Mouse (Mus musculus): ENCODE data around the gene St3gal3. TPM values are rescaled to one million over a fixed set of nuclear protein-coding genes. Genes with fewer than 3 reads are reported as not detected.

The St3gal3 gene
- polyA plus RNA-seq, 1 experiment: 19.3 TPM

- TF ChIP-seq CTCF (IDR thresholded peaks at IDR 0.05; ENCODE audit: borderline replicate concordance, control insufficient read depth, extremely low read depth, insufficient read depth, low read length, poor library complexity): no peak
- no peak for TF ChIP-seq POLR2A (IDR thresholded peaks at IDR 0.05; ENCODE audit: control insufficient read depth, extremely low read depth, insufficient read depth, low read length, poor library complexity)
- no peaks in the 10 kb centered on the region for H3K4me1 ChIP-seq (replicated peaks; ENCODE audit: control insufficient read depth, insufficient read depth, low read length)
- DNase-seq: no peak
- WGBS: 92% methylated on average over 13 of the region's 13 CpGs
- no peak overlapping the region for H3K27ac ChIP-seq (ENCODE audit: control insufficient read depth, insufficient read depth, low read length)
- no peak overlapping the region for H3K4me3 ChIP-seq (ENCODE audit: control insufficient read depth, insufficient read depth, low read length)
- H3K27me3 ChIP-seq (ENCODE audit: control insufficient read depth, insufficient read depth, low read length): no peaks in the 10 kb centered on the region
- H3K36me3 ChIP-seq (ENCODE audit: control insufficient read depth, insufficient read depth, low read length): no peaks in the 10 kb centered on the region
Observed at GRCm38 (mm10) chr4:118109649-118110048, 25.1 kb downstream of the St3gal3 start.

- DNase-seq: no peak
- H3K36me3 ChIP-seq (ENCODE audit: control insufficient read depth, insufficient read depth, low read length): no peaks in the 10 kb centered on the region
- no peaks in the 10 kb centered on the region for H3K27me3 ChIP-seq (ENCODE audit: control insufficient read depth, insufficient read depth, low read length)
- no peak overlapping the region for H3K4me3 ChIP-seq (ENCODE audit: control insufficient read depth, insufficient read depth, low read length)
- H3K27ac ChIP-seq (ENCODE audit: control insufficient read depth, insufficient read depth, low read length): no peak overlapping the region
- 92% methylated on average over 7 of the region's 7 CpGs for WGBS
- no peaks in the 10 kb centered on the region for H3K4me1 ChIP-seq (replicated peaks; ENCODE audit: control insufficient read depth, insufficient read depth, low read length)
- no peak for TF ChIP-seq POLR2A (IDR thresholded peaks at IDR 0.05; ENCODE audit: control insufficient read depth, extremely low read depth, insufficient read depth, low read length, poor library complexity)
- no peak for TF ChIP-seq CTCF (IDR thresholded peaks at IDR 0.05; ENCODE audit: borderline replicate concordance, control insufficient read depth, extremely low read depth, insufficient read depth, low read length, poor library complexity)
Observed at GRCm38 (mm10) chr4:118108779-118109178, 25.9 kb downstream of the St3gal3 start.

- Histone ChIP-seq H3K27me3 (ENCODE audit: control insufficient read depth, insufficient read depth, low read length) (no peaks in the 10 kb centered on the region), H3K4me1 (replicated peaks; ENCODE audit: control insufficient read depth, insufficient read depth, low read length) (no peaks in the 10 kb centered on the region), H3K4me3 (ENCODE audit: control insufficient read depth, insufficient read depth, low read length) (no peak overlapping the region), H3K36me3 (ENCODE audit: control insufficient read depth, insufficient read depth, low read length) (no peaks in the 10 kb centered on the region), H3K27ac (ENCODE audit: control insufficient read depth, insufficient read depth, low read length) (no peak overlapping the region)
- DNase-seq: no peak
- TF ChIP-seq CTCF (IDR thresholded peaks at IDR 0.05; ENCODE audit: borderline replicate concordance, control insufficient read depth, extremely low read depth, insufficient read depth, low read length, poor library complexity) (no peak), POLR2A (IDR thresholded peaks at IDR 0.05; ENCODE audit: control insufficient read depth, extremely low read depth, insufficient read depth, low read length, poor library complexity) (no peak)
- 97% methylated on average over 3 of the region's 3 CpGs for WGBS
Observed at GRCm38 (mm10) chr4:118105256-118106053, 29.3 kb downstream of the St3gal3 start.

GRCm38 (mm10) chr4:118103280-118103830, 31.4 kb downstream of the St3gal3 start:
- no peak overlapping the region for H3K4me3 ChIP-seq (ENCODE audit: control insufficient read depth, insufficient read depth, low read length)
- H3K36me3 ChIP-seq (ENCODE audit: control insufficient read depth, insufficient read depth, low read length): no peaks in the 10 kb centered on the region
- no peak for TF ChIP-seq POLR2A (IDR thresholded peaks at IDR 0.05; ENCODE audit: control insufficient read depth, extremely low read depth, insufficient read depth, low read length, poor library complexity)
- TF ChIP-seq CTCF (IDR thresholded peaks at IDR 0.05; ENCODE audit: borderline replicate concordance, control insufficient read depth, extremely low read depth, insufficient read depth, low read length, poor library complexity): no peak
- DNase-seq: no peak
- WGBS: 93% methylated on average over 8 of the region's 8 CpGs
- no peaks in the 10 kb centered on the region for H3K4me1 ChIP-seq (replicated peaks; ENCODE audit: control insufficient read depth, insufficient read depth, low read length)
- H3K27ac ChIP-seq (ENCODE audit: control insufficient read depth, insufficient read depth, low read length): no peak overlapping the region
- no peaks in the 10 kb centered on the region for H3K27me3 ChIP-seq (ENCODE audit: control insufficient read depth, insufficient read depth, low read length)

GRCm38 (mm10) chr4:118101497-118101896, 33.2 kb downstream of the St3gal3 start:
- no peak for DNase-seq
- TF ChIP-seq CTCF (IDR thresholded peaks at IDR 0.05; ENCODE audit: borderline replicate concordance, control insufficient read depth, extremely low read depth, insufficient read depth, low read length, poor library complexity): no peak
- no peak for TF ChIP-seq POLR2A (IDR thresholded peaks at IDR 0.05; ENCODE audit: control insufficient read depth, extremely low read depth, insufficient read depth, low read length, poor library complexity)
- no peaks in the 10 kb centered on the region for H3K27me3 ChIP-seq (ENCODE audit: control insufficient read depth, insufficient read depth, low read length)
- no peak overlapping the region for H3K4me3 ChIP-seq (ENCODE audit: control insufficient read depth, insufficient read depth, low read length)
- H3K4me1 ChIP-seq (replicated peaks; ENCODE audit: control insufficient read depth, insufficient read depth, low read length): no peaks in the 10 kb centered on the region
- H3K27ac ChIP-seq (ENCODE audit: control insufficient read depth, insufficient read depth, low read length): no peak overlapping the region
- H3K36me3 ChIP-seq (ENCODE audit: control insufficient read depth, insufficient read depth, low read length): no peaks in the 10 kb centered on the region
- 96% methylated on average over 6 of the region's 6 CpGs for WGBS

GRCm38 (mm10) chr4:118099637-118100364, 34.9 kb downstream of the St3gal3 start:
- no peaks in the 10 kb centered on the region for H3K36me3 ChIP-seq (ENCODE audit: control insufficient read depth, insufficient read depth, low read length)
- H3K4me3 ChIP-seq (ENCODE audit: control insufficient read depth, insufficient read depth, low read length): no peak overlapping the region
- DNase-seq: no peak
- H3K27me3 ChIP-seq (ENCODE audit: control insufficient read depth, insufficient read depth, low read length): no peaks in the 10 kb centered on the region
- no peak overlapping the region for H3K27ac ChIP-seq (ENCODE audit: control insufficient read depth, insufficient read depth, low read length)
- TF ChIP-seq POLR2A (IDR thresholded peaks at IDR 0.05; ENCODE audit: control insufficient read depth, extremely low read depth, insufficient read depth, low read length, poor library complexity): no peak
- no peak for TF ChIP-seq CTCF (IDR thresholded peaks at IDR 0.05; ENCODE audit: borderline replicate concordance, control insufficient read depth, extremely low read depth, insufficient read depth, low read length, poor library complexity)
- H3K4me1 ChIP-seq (replicated peaks; ENCODE audit: control insufficient read depth, insufficient read depth, low read length): no peaks in the 10 kb centered on the region
- WGBS: 93% methylated on average over 8 of the region's 8 CpGs
